Mouse (Mus musculus) MEL (cell line): ENCODE measurements around the gene Hist1h2aa. TPM values are rescaled to one million over a fixed set of nuclear protein-coding genes. Genes with fewer than 3 reads are reported as not detected.
A peak's percentile ranks its signal among the peaks of the same experiment; 100 is the strongest.

Experiments used
- DNase-seq: peaks from one replicate; pipeline ENCODE4 v3.0.0; 2011; ENCODE audit warnings: low read depth, low spot score
- H3K27ac ChIP-seq: 2 replicates; pipeline ENCODE4 v1.5.1; 2012; ENCODE audit warnings: low read depth, mild to moderate bottlenecking, control low read depth, low read length, moderate library complexity; ENCODE audit not compliant: control insufficient read depth
- H3K27me3 ChIP-seq, 2 experiments: fragments of 150-350 bp in 1 of 2; sonication (generic) in 1 of 2; 2 replicates each; pipeline ENCODE4 v1.6.1; 2012; ENCODE audit warnings: low read length in 2 of 2, mild to moderate bottlenecking in 2 of 2, improper control_type of control experiment in 1 of 2, moderate library complexity in 1 of 2; ENCODE audit not compliant: insufficient read depth in 2 of 2, control insufficient read depth in 1 of 2
- H3K36me3 ChIP-seq, 2 experiments: 2 replicates each; pipeline ENCODE4 v1.6.1; 2012 to 2014; ENCODE audit warnings: low read length in 2 of 2, improper control_type of control experiment in 1 of 2, inconsistent platforms in 1 of 2, mild to moderate bottlenecking in 1 of 2; ENCODE audit not compliant: insufficient read depth in 2 of 2, control insufficient read depth in 1 of 2
- H3K4me1 ChIP-seq, 2 experiments: fragments of 150-350 bp in 1 of 2; sonication (generic) in 1 of 2; 2 replicates each; pipeline ENCODE4 v1.6.1; 2012; ENCODE audit warnings: low read length in 2 of 2, improper control_type of control experiment in 1 of 2, mild to moderate bottlenecking in 1 of 2; ENCODE audit not compliant: insufficient read depth in 2 of 2, control insufficient read depth in 1 of 2
- H3K4me3 ChIP-seq, 2 experiments: fragments of 150-350 bp in 1 of 2; sonication (generic) in 1 of 2; 2 replicates each; pipeline ENCODE4 v1.5.1; 2012; ENCODE audit warnings: low read depth in 2 of 2, low read length in 2 of 2, mild to moderate bottlenecking in 2 of 2, moderate library complexity in 2 of 2, control low read depth in 1 of 2, improper control_type of control experiment in 1 of 2; ENCODE audit not compliant: control insufficient read depth in 1 of 2, insufficient read depth in 1 of 2
- H3K79me2 ChIP-seq: 2 replicates; pipeline ENCODE4 v1.6.1; 2012; ENCODE audit warnings: mild to moderate bottlenecking, low read length, moderate library complexity; ENCODE audit not compliant: control insufficient read depth, poor library complexity, insufficient read depth
- H3K9ac ChIP-seq: 2 replicates; pipeline ENCODE4 v1.6.1; 2012; ENCODE audit warnings: low read depth, mild to moderate bottlenecking, control low read depth, low read length, moderate library complexity; ENCODE audit not compliant: control insufficient read depth, poor library complexity, severe bottlenecking
- H3K9me3 ChIP-seq: fragments of 150-350 bp; sonication (generic); replicated peaks from 2 replicates; pipeline ENCODE4 v1.6.1; 2012; ENCODE audit warnings: mild to moderate bottlenecking, low read length, improper control_type of control experiment, moderate library complexity; ENCODE audit not compliant: insufficient read depth
- BHLHE40 ChIP-seq: IDR thresholded peaks from 2 replicates; pipeline ENCODE4 v1.6.1; 2012; ENCODE audit warnings: low read depth, mild to moderate bottlenecking, inconsistent platforms, low read length, improper control_type of control experiment, borderline replicate concordance
- CHD1 ChIP-seq: IDR thresholded peaks from 2 replicates; pipeline ENCODE4 v1.6.1; 2012; ENCODE audit warnings: low read depth, mild to moderate bottlenecking, inconsistent platforms, low read length, improper control_type of control experiment
- CHD2 ChIP-seq: IDR thresholded peaks from 2 replicates; pipeline ENCODE4 v1.6.1; 2011; ENCODE audit warnings: low read length, improper control_type of control experiment
- CTCF ChIP-seq, 3 experiments: IDR thresholded peaks in 2 of 3; conservative IDR thresholded peaks in 1 of 3; 2 replicates each; pipeline ENCODE4 v1.5.1; 2011 to 2012; ENCODE audit warnings: low read length in 3 of 3, low read depth in 2 of 3, mild to moderate bottlenecking in 2 of 3, improper control_type of control experiment in 1 of 3, inconsistent platforms in 1 of 3, mixed read lengths in 1 of 3, moderate library complexity in 1 of 3; ENCODE audit not compliant: control insufficient read depth in 1 of 3, insufficient read depth in 1 of 3, poor library complexity in 1 of 3, severe bottlenecking in 1 of 3
- E2F4 ChIP-seq: IDR thresholded peaks from 2 replicates; pipeline ENCODE4 v1.6.1; 2011; ENCODE audit warnings: low read depth, low read length, improper control_type of control experiment, borderline replicate concordance
- ELF1 ChIP-seq: IDR thresholded peaks from 2 replicates; pipeline ENCODE4 v1.6.1; 2014; ENCODE audit warnings: low read depth, mild to moderate bottlenecking, inconsistent platforms, low read length, improper control_type of control experiment, moderate library complexity
- EP300 ChIP-seq, 2 experiments: IDR thresholded peaks; 2 replicates each; pipeline ENCODE4 v1.6.1; 2011; ENCODE audit warnings: improper control_type of control experiment in 2 of 2, low read length in 2 of 2, low read depth in 1 of 2, mild to moderate bottlenecking in 1 of 2
- ETS1 ChIP-seq: IDR thresholded peaks from 2 replicates; pipeline ENCODE4 v1.6.1; 2012; ENCODE audit warnings: low read depth, mild to moderate bottlenecking, inconsistent platforms, low read length, improper control_type of control experiment, moderate library complexity
- GABPA ChIP-seq: IDR thresholded peaks from 2 replicates; pipeline ENCODE4 v1.6.1; 2012; ENCODE audit warnings: low read depth, mild to moderate bottlenecking, inconsistent platforms, low read length, improper control_type of control experiment, moderate library complexity
- GATA1 ChIP-seq: IDR thresholded peaks from 2 replicates; pipeline ENCODE4 v1.6.1; 2011; ENCODE audit warnings: low read depth, low read length, improper control_type of control experiment
- HCFC1 ChIP-seq: IDR thresholded peaks from 2 replicates; pipeline ENCODE4 v1.6.1; 2012; ENCODE audit warnings: low read depth, mild to moderate bottlenecking, inconsistent platforms, low read length, improper control_type of control experiment, moderate library complexity
- JUND ChIP-seq: IDR thresholded peaks from 2 replicates; pipeline ENCODE4 v1.6.1; 2011; ENCODE audit warnings: low read depth, mild to moderate bottlenecking, improper control_type of control experiment, low read length
- KAT2A ChIP-seq: conservative IDR thresholded peaks from 2 replicates; pipeline ENCODE4 v1.6.1; 2012; ENCODE audit warnings: low read depth, low read length, improper control_type of control experiment, inconsistent platforms
- MAFK ChIP-seq: IDR thresholded peaks from 2 replicates; pipeline ENCODE4 v1.6.1; 2011; ENCODE audit warnings: low read depth, mild to moderate bottlenecking, low read length, improper control_type of control experiment, borderline replicate concordance
- MAX ChIP-seq: IDR thresholded peaks from 2 replicates; pipeline ENCODE4 v1.6.1; 2011; ENCODE audit warnings: low read length, improper control_type of control experiment
- MEF2A ChIP-seq: IDR thresholded peaks from 2 replicates; pipeline ENCODE4 v1.6.1; 2014; ENCODE audit warnings: low read depth, mild to moderate bottlenecking, inconsistent platforms, low read length, improper control_type of control experiment; ENCODE audit not compliant: poor library complexity, insufficient replicate concordance, severe bottlenecking; ENCODE audit errors: extremely low read depth
- MXI1 ChIP-seq: IDR thresholded peaks from 2 replicates; pipeline ENCODE4 v1.6.1; 2011; ENCODE audit warnings: mild to moderate bottlenecking, low read depth, low read length, improper control_type of control experiment
- MYB ChIP-seq: IDR thresholded peaks from 2 replicates; pipeline ENCODE4 v1.6.1; 2011; ENCODE audit warnings: mild to moderate bottlenecking, low read depth, low read length, improper control_type of control experiment
- MYC ChIP-seq: IDR thresholded peaks from 2 replicates; pipeline ENCODE4 v1.6.1; 2011; ENCODE audit warnings: low read depth, mild to moderate bottlenecking, low read length, improper control_type of control experiment, moderate library complexity
- NELFE ChIP-seq: IDR thresholded peaks from 2 replicates; pipeline ENCODE4 v1.6.1; 2011; ENCODE audit warnings: low read depth, low read length, improper control_type of control experiment
- NRF1 ChIP-seq: IDR thresholded peaks from 2 replicates; pipeline ENCODE4 v1.6.1; 2014; ENCODE audit warnings: low read depth, mild to moderate bottlenecking, inconsistent platforms, low read length, improper control_type of control experiment, moderate library complexity; ENCODE audit not compliant: poor library complexity, insufficient read depth, severe bottlenecking
- POLR2A ChIP-seq, 2 experiments: IDR thresholded peaks; 2 replicates each; pipeline ENCODE4 v1.6.1; 2011 to 2012; ENCODE audit warnings: low read length in 2 of 2, mild to moderate bottlenecking in 2 of 2, control low read depth in 1 of 2, improper control_type of control experiment in 1 of 2, low read depth in 1 of 2, moderate library complexity in 1 of 2; ENCODE audit not compliant: control insufficient read depth in 1 of 2, insufficient read depth in 1 of 2, poor library complexity in 1 of 2
- POLR2AphosphoS2 ChIP-seq: IDR thresholded peaks from 2 replicates; pipeline ENCODE4 v1.6.1; 2011; ENCODE audit warnings: low read length, improper control_type of control experiment
- POLR2AphosphoS5 ChIP-seq: IDR thresholded peaks from 2 replicates; pipeline ENCODE4 v1.6.1; 2012; ENCODE audit warnings: low read depth, borderline replicate concordance, mild to moderate bottlenecking, inconsistent platforms, low read length, moderate library complexity, mixed read lengths
- RAD21 ChIP-seq: IDR thresholded peaks from 2 replicates; pipeline ENCODE4 v1.6.1; 2011; ENCODE audit warnings: mild to moderate bottlenecking, low read depth, low read length, improper control_type of control experiment
- RCOR1 ChIP-seq: IDR thresholded peaks from 2 replicates; pipeline ENCODE4 v1.6.1; 2012; ENCODE audit warnings: low read depth, mild to moderate bottlenecking, inconsistent platforms, low read length, improper control_type of control experiment
- SIN3A ChIP-seq: IDR thresholded peaks from 2 replicates; pipeline ENCODE4 v1.6.1; 2012; ENCODE audit warnings: low read length, improper control_type of control experiment, inconsistent platforms
- SMC3 ChIP-seq: IDR thresholded peaks from 2 replicates; pipeline ENCODE4 v1.6.1; 2011; ENCODE audit warnings: low read depth, low read length, improper control_type of control experiment
- TAL1 ChIP-seq: IDR thresholded peaks from 2 replicates; pipeline ENCODE4 v1.6.1; 2012; ENCODE audit warnings: mild to moderate bottlenecking, inconsistent platforms, low read length, moderate library complexity, mixed read lengths
- TBP ChIP-seq: IDR thresholded peaks from 2 replicates; pipeline ENCODE4 v1.8.0; 2011; ENCODE audit warnings: low read depth, low read length, improper control_type of control experiment
- TCF12 ChIP-seq: IDR thresholded peaks from 2 replicates; pipeline ENCODE4 v1.6.1; 2014; ENCODE audit warnings: low read depth, mild to moderate bottlenecking, inconsistent platforms, low read length, improper control_type of control experiment, moderate library complexity
- UBTF ChIP-seq: IDR thresholded peaks from 2 replicates; pipeline ENCODE4 v1.6.1; 2012; ENCODE audit warnings: low read depth, mild to moderate bottlenecking, inconsistent platforms, low read length, improper control_type of control experiment, moderate library complexity, borderline replicate concordance; ENCODE audit not compliant: insufficient read depth
- USF2 ChIP-seq, 2 experiments: IDR thresholded peaks; 2 replicates each; pipeline ENCODE4 v1.6.1; 2011 to 2012; ENCODE audit warnings: improper control_type of control experiment in 2 of 2, low read length in 2 of 2, borderline replicate concordance in 1 of 2, inconsistent platforms in 1 of 2, low read depth in 1 of 2, mild to moderate bottlenecking in 1 of 2; ENCODE audit not compliant: insufficient read depth in 1 of 2
- ZC3H11A ChIP-seq: IDR thresholded peaks from 2 replicates; pipeline ENCODE4 v1.6.1; 2012; ENCODE audit warnings: low read depth, mild to moderate bottlenecking, inconsistent platforms, low read length, improper control_type of control experiment
- ZKSCAN1 ChIP-seq: IDR thresholded peaks from 2 replicates; pipeline ENCODE4 v1.6.1; 2012; ENCODE audit warnings: low read depth, mild to moderate bottlenecking, inconsistent platforms, low read length, improper control_type of control experiment, moderate library complexity
- ZMIZ1 ChIP-seq: IDR thresholded peaks from 2 replicates; pipeline ENCODE4 v1.6.1; 2012; ENCODE audit warnings: low read depth, mild to moderate bottlenecking, inconsistent platforms, low read length, improper control_type of control experiment, moderate library complexity
- ZNF384 ChIP-seq: IDR thresholded peaks from 2 replicates; pipeline ENCODE4 v1.6.1; 2012; ENCODE audit warnings: low read depth, mild to moderate bottlenecking, inconsistent platforms, low read length, improper control_type of control experiment
- polyA plus RNA-seq, 2 experiments: library from polyadenylated mRNA; stranded (reverse) in 1 of 2; unstranded in 1 of 2; fragments of >175 nt in 1 of 2; fragments of >200 nt in 1 of 2; gene quantifications; 2 replicates each; pipeline versions ENCODE4 v1.2.1 to v1.2.4; 2012; ENCODE audit warnings: low replicate concordance in 2 of 2, low read depth in 1 of 2; ENCODE audit not compliant: insufficient read length in 2 of 2, insufficient read depth in 1 of 2, missing spikeins in 1 of 2
- total RNA-seq: library from RNA; depleted of rRNA; stranded (reverse); fragments of 300-350 nt; gene quantifications from 2 replicates; pipeline ENCODE4 v1.2.3, GENCODE M21; 2012

The Hist1h2aa gene
- total and polyA plus RNA-seq, 3 experiments: 1.6 TPM; not detected in 2

GRCm38 (mm10) chr13:23913791-23914306 is 20.4 kb upstream of the Hist1h2aa start:
- no peaks in the 10 kb centered on the region for H3K9me3 ChIP-seq
- no peaks in the 10 kb centered on the region for H3K27me3 ChIP-seq
- H3K36me3 ChIP-seq: peaks cover 0 to 48% of the 10 kb centered on the region in 2 experiments; a peak in 2 of 4 replicates
- no peaks in the 10 kb centered on the region for H3K79me2 ChIP-seq
- H3K9ac ChIP-seq: peak overlapping the region; percentile 13; the same call in 1 of the 2 replicates
- H3K4me3 ChIP-seq: no peak overlapping the region
- H3K4me1 ChIP-seq: peaks cover 26 to 45% of the 10 kb centered on the region in 2 experiments
- DNase-seq: peak; percentile 93
- peak overlapping the region; percentile 93 for H3K27ac ChIP-seq
- TF ChIP-seq MAX: peak; percentile 91
- TF ChIP-seq TBP: peak; percentile 67; the same call in 1 of the 2 replicates
- TF ChIP-seq ZKSCAN1: no peak
- no peak for TF ChIP-seq CHD1
- TF ChIP-seq JUND: peak; percentile 91
- no peak for TF ChIP-seq RAD21
- no peak for TF ChIP-seq RCOR1
- TF ChIP-seq BHLHE40: peak; percentile 90
- peak; percentile 98 for TF ChIP-seq ETS1
- TF ChIP-seq USF2 (IDR thresholded peaks at IDR 0.05; ENCODE audit: borderline replicate concordance in 1 of 2, insufficient read depth in 1 of 2, low read depth in 1 of 2, low read length in 2 of 2): no peak
- TF ChIP-seq MEF2A: 0 out of 2 replicates have a peak, but pooled peaks have one; percentile 8
- TF ChIP-seq POLR2AphosphoS5: no peak
- TF ChIP-seq CTCF (IDR thresholded peaks at IDR 0.05 in 2 of 3, conservative IDR thresholded peaks at IDR 0.05 in 1 of 3; ENCODE audit: control insufficient read depth in 1 of 3, insufficient read depth in 1 of 3, low read depth in 2 of 3, low read length in 3 of 3, poor library complexity in 1 of 3, severe bottlenecking in 1 of 3): no peak
- TF ChIP-seq HCFC1: no peak; the same call in none of the 2 replicates
- TF ChIP-seq MAFK: no peak
- TF ChIP-seq POLR2A (IDR thresholded peaks at IDR 0.05; ENCODE audit: control insufficient read depth in 1 of 2, insufficient read depth in 1 of 2, low read depth in 1 of 2, low read length in 2 of 2, poor library complexity in 1 of 2): 0 out of 4 replicates have a peak, but pooled peaks of 1 of the 2 experiments have one; percentile 43
- TF ChIP-seq ZMIZ1: no peak; the same call in 1 of the 2 replicates
- peak; percentile 87 for TF ChIP-seq MXI1
- peak; percentile 52 for TF ChIP-seq ZNF384
- no peak for TF ChIP-seq UBTF
- TF ChIP-seq MYB: peak; percentile 85
- TF ChIP-seq KAT2A: no peak
- TF ChIP-seq SIN3A: peak; percentile 94
- TF ChIP-seq ZC3H11A: no peak
- no peak for TF ChIP-seq POLR2AphosphoS2
- TF ChIP-seq ELF1: no peak
- peak; percentile 28; the same call in 1 of the 2 replicates for TF ChIP-seq NRF1
- TF ChIP-seq TCF12: peak; percentile 91
- no peak for TF ChIP-seq GABPA
- TF ChIP-seq MYC: peak; percentile 97
- TF ChIP-seq SMC3: no peak
- no peak for TF ChIP-seq E2F4
- peak; percentile 94 to 97 for TF ChIP-seq EP300 (IDR thresholded peaks at IDR 0.05; ENCODE audit: low read depth in 1 of 2, low read length in 2 of 2)
- no peak for TF ChIP-seq CHD2
- peak; percentile 96 for TF ChIP-seq TAL1
- peak; percentile 96 for TF ChIP-seq GATA1
- no peak for TF ChIP-seq NELFE
